ENCODE assay signal across 15 mouse cellular contexts in the genomic region with DNA sequence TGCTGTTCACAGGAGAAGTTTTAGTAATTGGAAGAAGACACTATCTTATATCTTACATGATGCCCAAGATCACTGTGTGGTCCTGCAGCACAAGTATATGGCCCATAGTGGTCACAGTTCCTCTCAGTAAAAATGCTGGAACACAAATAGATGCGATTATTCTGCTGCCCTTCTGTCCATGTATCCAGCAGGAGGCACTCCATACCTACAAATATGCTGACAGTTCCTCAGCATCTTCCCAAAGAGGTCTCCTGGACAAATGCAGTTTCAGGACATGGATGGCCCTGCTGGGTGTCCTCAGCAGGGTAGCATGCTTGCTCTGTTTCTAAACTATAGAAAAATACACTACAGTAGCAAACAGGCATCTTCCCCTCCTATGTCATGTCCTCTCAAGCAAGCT. TPM values are rescaled to one million over a fixed set of nuclear protein-coding genes. Genes with fewer than 3 reads are reported as not detected.
DNase-seq lines count a peak whose midpoint lies in the region; ATAC-seq lines count a peak whose summit lies in the region.
"Not testable (repeated sequence)": the region's sequence is repeated elsewhere in the genome, so short reads cannot be mapped to it uniquely, and the experiment has no call there.
"Had no signal": no experiment of that assay in that cellular context is flagged by ENCODE, and none has a peak within 500 bp of the region (broad histone marks: within the 10 kb centered on the region; RNA-seq: fewer than 3 reads in every experiment).

No protein-coding gene starts in this region.

- not testable (repeated sequence) for H3K4me1 ChIP-seq in embryonic facial prominence, embryonic 14.5 days (ENCODE audit: control insufficient read depth, insufficient read depth, low read length)

- peak; percentile 13 for DNase-seq in ES-CJ7 (ENCODE audit: low read depth, low spot score)
- peak; percentile 7 to 19 for DNase-seq in adrenal gland, postnatal 36 days
- DNase-seq in embryonic facial prominence, embryonic 14.5 days (ENCODE audit: low spot score): peak; percentile 41
- DNase-seq in heart, postnatal 14 days: peak; percentile 16 to 37
- peak; percentile 48 for DNase-seq in kidney, postnatal 10 days
- peak; percentile 53 to 60 for DNase-seq in left cerebral cortex, postnatal 14 days (ENCODE audit: low spot score in 2 of 2)
- DNase-seq in lung, postnatal 36 days: peak; percentile 24
- DNase-seq in right cerebral cortex, postnatal 25 days: peak; percentile 23

- ATAC-seq in embryonic facial prominence, embryonic 14.5 days (ENCODE audit: low read depth): not testable (repeated sequence)

- not testable (repeated sequence) for H3K9me3 ChIP-seq in embryonic facial prominence, embryonic 14.5 days (ENCODE audit: control insufficient read depth, low read length)

- H3K4me2 ChIP-seq in embryonic facial prominence, embryonic 14.5 days (ENCODE audit: low read depth, low read length): not testable (repeated sequence)

- not testable (repeated sequence) for H3K27ac ChIP-seq in embryonic facial prominence, embryonic 14.5 days (replicated peaks; ENCODE audit: low read depth, low read length)

- not testable (repeated sequence) for H3K36me3 ChIP-seq in embryonic facial prominence, embryonic 14.5 days (ENCODE audit: control insufficient read depth, insufficient read depth, low read length)

- not testable (repeated sequence) for H3K27me3 ChIP-seq in embryonic facial prominence, embryonic 14.5 days (replicated peaks; ENCODE audit: control insufficient read depth, insufficient read depth, low read length)

- H3K4me3 ChIP-seq in embryonic facial prominence, embryonic 14.5 days (ENCODE audit: low read depth, low read length): not testable (repeated sequence)

- WGBS in embryonic facial prominence, embryonic 14.5 days: 24% methylated on average over 1 of the region's 1 CpGs

- not testable (repeated sequence) for H3K9ac ChIP-seq in embryonic facial prominence, embryonic 14.5 days (ENCODE audit: low read depth, low read length)

- intact Hi-C loops in heart, postnatal 14 days (cut with DNase I): loop anchor here (2.0 kb wide), 1 partner anchor 109 kb away; no protein-coding TSS in a partner anchor
- intact Hi-C loops in left cerebral cortex, postnatal 14 days (cut with DNase I): loop anchor here (5.0 kb wide), 1 partner anchor 411 kb away; no protein-coding TSS in a partner anchor

RNA-seq across cellular contexts. Expression of a gene that starts 52.4 kb away (rescaled TPM):
- not detected for total RNA-seq in adrenal gland, postnatal 36 days (2021)
- not detected in 2 replicates for polyA plus RNA-seq in embryonic facial prominence, embryonic 14.5 days (2014; fragmentation: Nextera tagmentation; extraction: Ambion mirVana)
- not detected for total RNA-seq in heart, postnatal 14 days (2021)
- not detected for total RNA-seq in left cerebral cortex, postnatal 14 days (2021)
- polyA plus RNA-seq: heart, embryonic 11.5 days; large intestine, adult 2 months; limb, embryonic 12.5 days; lung, embryonic 16.5 days; midbrain, embryonic 16.5 days; neural tube, embryonic 14.5 days; stomach, embryonic 15.5 days had no signal
